Mouse (Mus musculus): ENCODE data around the gene Aip.

GRCm38 (mm10) chr19:4088146-4088545 is 37.5 kb downstream of the Aip start:
- TF ChIP-seq POLR2A (IDR thresholded peaks at IDR 0.05; ENCODE audit: borderline replicate concordance, control insufficient read depth, low read depth, low read length) (no peak), CTCF (IDR thresholded peaks at IDR 0.05; ENCODE audit: control insufficient read depth, insufficient read depth, low read length) (no peak)
